Mouse (Mus musculus): ENCODE data around the gene Tbc1d22a. TPM values are rescaled to one million over a fixed set of nuclear protein-coding genes. Genes with fewer than 3 reads are reported as not detected.

Gene Tbc1d22a
- polyA plus RNA-seq, 1 experiment, result 54.8 TPM

GRCm38 (mm10) chr15:86168941-86169816, 45.1 kb upstream of the Tbc1d22a start:
- Histone ChIP-seq H3K27ac (ENCODE audit: insufficient read depth, low read depth, low read length) (peak overlapping the region; percentile 52), H3K27me3 (ENCODE audit: control insufficient read depth, insufficient read depth, low read length) (no peaks in the 10 kb centered on the region), H3K4me1 (ENCODE audit: control insufficient read depth, insufficient read depth, insufficient read length, low read length) (peaks cover 34% of the 10 kb centered on the region), H3K4me3 (ENCODE audit: low read depth, low read length) (no peak overlapping the region), H3K36me3 (ENCODE audit: control insufficient read depth, insufficient read depth, low read length) (peaks cover 11% of the 10 kb centered on the region)
- 81% methylated on average over 12 of the region's 12 CpGs for WGBS
- no peak for TF ChIP-seq POLR2A (IDR thresholded peaks at IDR 0.05; ENCODE audit: low read depth, low read length)
- TF ChIP-seq CTCF (IDR thresholded peaks at IDR 0.05; ENCODE audit: extremely low read depth, insufficient read length, insufficient replicate concordance, low read depth, low read length), result no peak

DNA sequence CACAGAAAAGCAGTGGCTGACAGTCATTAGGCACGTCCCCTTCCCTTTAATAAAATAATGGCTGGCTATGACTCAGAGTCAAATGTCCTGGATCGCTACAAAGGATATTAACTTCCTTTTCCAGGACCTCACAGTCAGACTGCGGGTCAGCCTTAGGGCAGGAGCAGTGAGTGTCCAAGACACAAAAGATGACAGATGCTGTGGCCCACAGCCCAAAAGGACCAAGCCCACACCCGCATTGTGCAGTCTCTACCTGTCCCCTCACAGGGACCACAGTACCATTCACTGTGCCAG, 44.5 kb upstream of the Tbc1d22a start:
- TF ChIP-seq POLR2A (IDR thresholded peaks at IDR 0.05; ENCODE audit: low read depth, low read length) (no peak), CTCF (IDR thresholded peaks at IDR 0.05; ENCODE audit: extremely low read depth, insufficient read length, insufficient replicate concordance, low read depth, low read length) (no peak)
- Histone ChIP-seq H3K27me3 (ENCODE audit: control insufficient read depth, insufficient read depth, low read length) (no peaks in the 10 kb centered on the region), H3K36me3 (ENCODE audit: control insufficient read depth, insufficient read depth, low read length) (peaks cover 7% of the 10 kb centered on the region), H3K4me1 (ENCODE audit: control insufficient read depth, insufficient read depth, insufficient read length, low read length) (peaks cover 40% of the 10 kb centered on the region), H3K27ac (ENCODE audit: insufficient read depth, low read depth, low read length) (peak overlapping the region; percentile 52; the same call in 1 of the 2 replicates), H3K4me3 (ENCODE audit: low read depth, low read length) (no peak overlapping the region)
- WGBS, result 64% methylated on average over 4 of the region's 4 CpGs

GRCm38 (mm10) chr15:86171316-86171715, 42.9 kb upstream of the Tbc1d22a start:
- no peaks in the 10 kb centered on the region for H3K27me3 ChIP-seq (ENCODE audit: control insufficient read depth, insufficient read depth, low read length)
- 86% methylated on average over 12 of the region's 12 CpGs for WGBS
- H3K4me1 ChIP-seq (ENCODE audit: control insufficient read depth, insufficient read depth, insufficient read length, low read length), result peaks cover 52% of the 10 kb centered on the region
- 0 out of 2 replicates have a peak, but pooled peaks cover under 1% of the 10 kb centered on the region for H3K36me3 ChIP-seq (ENCODE audit: control insufficient read depth, insufficient read depth, low read length)
- TF ChIP-seq POLR2A (IDR thresholded peaks at IDR 0.05; ENCODE audit: low read depth, low read length) (no peak), CTCF (IDR thresholded peaks at IDR 0.05; ENCODE audit: extremely low read depth, insufficient read length, insufficient replicate concordance, low read depth, low read length) (no peak)
- no peak overlapping the region for H3K27ac ChIP-seq (ENCODE audit: insufficient read depth, low read depth, low read length)
- no peak overlapping the region for H3K4me3 ChIP-seq (ENCODE audit: low read depth, low read length)

GRCm38 (mm10) chr15:86172124-86172523, 42.1 kb upstream of the Tbc1d22a start:
- no peaks in the 10 kb centered on the region for H3K27me3 ChIP-seq (ENCODE audit: control insufficient read depth, insufficient read depth, low read length)
- TF ChIP-seq CTCF (IDR thresholded peaks at IDR 0.05; ENCODE audit: extremely low read depth, insufficient read length, insufficient replicate concordance, low read depth, low read length) (no peak), POLR2A (IDR thresholded peaks at IDR 0.05; ENCODE audit: low read depth, low read length) (no peak)
- H3K4me3 ChIP-seq (ENCODE audit: low read depth, low read length), result no peak overlapping the region
- H3K36me3 ChIP-seq (ENCODE audit: control insufficient read depth, insufficient read depth, low read length), result no peaks in the 10 kb centered on the region
- 38% methylated on average over 3 of the region's 3 CpGs for WGBS
- peaks cover 59% of the 10 kb centered on the region for H3K4me1 ChIP-seq (ENCODE audit: control insufficient read depth, insufficient read depth, insufficient read length, low read length)
- H3K27ac ChIP-seq (ENCODE audit: insufficient read depth, low read depth, low read length), result no peak overlapping the region

- no peak overlapping the region for H3K4me3 ChIP-seq (ENCODE audit: low read depth, low read length)
- 30% methylated on average over 6 of the region's 6 CpGs for WGBS
- no peaks in the 10 kb centered on the region for H3K27me3 ChIP-seq (ENCODE audit: control insufficient read depth, insufficient read depth, low read length)
- no peak for TF ChIP-seq POLR2A (IDR thresholded peaks at IDR 0.05; ENCODE audit: low read depth, low read length)
- TF ChIP-seq CTCF (IDR thresholded peaks at IDR 0.05; ENCODE audit: extremely low read depth, insufficient read length, insufficient replicate concordance, low read depth, low read length), result no peak
- peak overlapping the region; percentile 70 for H3K27ac ChIP-seq (ENCODE audit: insufficient read depth, low read depth, low read length)
- H3K36me3 ChIP-seq (ENCODE audit: control insufficient read depth, insufficient read depth, low read length), result no peaks in the 10 kb centered on the region
- peaks cover 62% of the 10 kb centered on the region for H3K4me1 ChIP-seq (ENCODE audit: control insufficient read depth, insufficient read depth, insufficient read length, low read length)
These were observed 41.7 kb upstream of the Tbc1d22a start for GRCm38 (mm10) chr15:86172526-86172925.

GRCm38 (mm10) chr15:86173136-86173985, 40.9 kb upstream of the Tbc1d22a start:
- Histone ChIP-seq H3K36me3 (ENCODE audit: control insufficient read depth, insufficient read depth, low read length) (no peaks in the 10 kb centered on the region), H3K4me3 (ENCODE audit: low read depth, low read length) (no peak overlapping the region), H3K4me1 (ENCODE audit: control insufficient read depth, insufficient read depth, insufficient read length, low read length) (peaks cover 67% of the 10 kb centered on the region), H3K27me3 (ENCODE audit: control insufficient read depth, insufficient read depth, low read length) (no peaks in the 10 kb centered on the region), H3K27ac (ENCODE audit: insufficient read depth, low read depth, low read length) (peak overlapping the region; percentile 70)
- no peak for TF ChIP-seq POLR2A (IDR thresholded peaks at IDR 0.05; ENCODE audit: low read depth, low read length)
- no peak for TF ChIP-seq CTCF (IDR thresholded peaks at IDR 0.05; ENCODE audit: extremely low read depth, insufficient read length, insufficient replicate concordance, low read depth, low read length)
- 16% methylated on average over 16 of the region's 16 CpGs for WGBS
